Mouse (Mus musculus) megakaryocyte, embryonic 14.5 days (primary cell): ENCODE data around the gene Vps37b. TPM values are rescaled to one million over a fixed set of nuclear protein-coding genes. Genes with fewer than 3 reads are reported as not detected.
A peak's percentile ranks its signal among the peaks of the same experiment; 100 is the strongest.
"Not testable (repeated sequence)": the region's sequence is repeated elsewhere in the genome, so short reads cannot be mapped to it uniquely, and the experiment has no call there.

Experiments used
- H3K27me3 ChIP-seq: replicated peaks from 2 replicates; pipeline ENCODE3; 2012; ENCODE audit warnings: inconsistent platforms
- H3K36me3 ChIP-seq: replicated peaks from 2 replicates; pipeline ENCODE3; 2012; ENCODE audit warnings: low read length, inconsistent platforms, mixed read lengths
- H3K4me1 ChIP-seq: 2 replicates; pipeline ENCODE4 v1.6.1; 2012; ENCODE audit warnings: inconsistent platforms
- H3K4me3 ChIP-seq: replicated peaks from 2 replicates; pipeline ENCODE3; 2012; ENCODE audit warnings: moderate library complexity, mild to moderate bottlenecking, inconsistent platforms
- H3K9me3 ChIP-seq: 2 replicates; pipeline ENCODE4 v1.6.1; 2012; ENCODE audit warnings: inconsistent platforms
- FLI1 ChIP-seq: IDR thresholded peaks from 2 replicates; pipeline ENCODE4 v1.6.1; 2012; ENCODE audit warnings: low read length, inconsistent platforms, mixed read lengths
- GATA1 ChIP-seq: IDR thresholded peaks from 3 replicates; pipeline ENCODE4 v1.6.1; 2012; ENCODE audit warnings: mixed read lengths, low read length, inconsistent platforms, borderline replicate concordance
- polyA plus RNA-seq: library from polyadenylated mRNA; stranded (reverse); fragments of >175 nt; gene quantifications from 2 replicates; pipeline ENCODE4 v1.2.3, GENCODE M21; 2012; ENCODE audit warnings: low replicate concordance; ENCODE audit not compliant: insufficient read depth

The Vps37b gene
- polyA plus RNA-seq, 1 experiment: 437 TPM

DNA sequence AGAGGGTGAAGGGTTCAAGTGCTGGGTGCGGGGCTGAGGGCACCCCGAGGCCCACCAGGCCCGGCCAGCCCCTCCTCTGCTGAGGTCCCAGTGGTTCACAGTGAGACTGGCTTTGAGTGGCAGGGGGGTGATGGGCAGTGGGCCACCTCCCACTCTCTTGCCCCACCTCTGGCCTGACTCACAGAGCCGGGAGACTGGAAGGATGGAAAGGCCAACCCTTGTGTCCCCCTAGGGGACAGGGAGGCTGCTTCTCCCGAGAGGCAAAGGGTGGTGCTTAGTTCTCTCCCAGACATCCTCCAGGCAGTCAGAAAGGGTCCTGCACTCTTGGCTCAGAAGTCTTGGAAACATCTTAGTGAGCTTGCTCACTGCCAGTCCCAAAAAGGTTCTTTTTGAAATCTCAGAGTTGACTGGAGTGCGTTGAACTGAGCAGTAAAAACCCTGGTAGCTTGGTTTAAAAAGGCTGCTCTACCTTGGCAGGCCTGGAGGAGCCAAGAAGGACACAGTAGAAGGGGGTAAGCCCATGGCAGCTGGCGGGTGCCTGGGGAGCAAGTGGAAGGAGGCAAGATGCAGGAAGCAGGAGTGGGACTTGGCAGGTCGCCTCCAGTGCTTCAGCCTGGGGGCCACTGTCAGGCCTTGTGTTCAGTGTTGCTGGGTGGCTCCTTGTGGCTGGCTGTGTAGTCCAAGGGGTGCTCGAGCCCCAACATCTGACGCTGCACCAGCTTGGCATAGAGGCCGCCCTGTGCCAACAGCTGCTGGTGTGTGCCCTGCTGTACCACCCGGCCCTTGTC, 30.2 kb upstream of the Vps37b start:
- TF ChIP-seq GATA1 (no peak), FLI1 (no peak)
- peaks cover 48% of the 10 kb centered on the region for H3K36me3 ChIP-seq
- H3K4me1 ChIP-seq: peaks cover 66% of the 10 kb centered on the region
- H3K4me3 ChIP-seq: peak overlapping the region; percentile 39
- no peaks in the 10 kb centered on the region for H3K9me3 ChIP-seq
- H3K27me3 ChIP-seq: no peaks in the 10 kb centered on the region

DNA sequence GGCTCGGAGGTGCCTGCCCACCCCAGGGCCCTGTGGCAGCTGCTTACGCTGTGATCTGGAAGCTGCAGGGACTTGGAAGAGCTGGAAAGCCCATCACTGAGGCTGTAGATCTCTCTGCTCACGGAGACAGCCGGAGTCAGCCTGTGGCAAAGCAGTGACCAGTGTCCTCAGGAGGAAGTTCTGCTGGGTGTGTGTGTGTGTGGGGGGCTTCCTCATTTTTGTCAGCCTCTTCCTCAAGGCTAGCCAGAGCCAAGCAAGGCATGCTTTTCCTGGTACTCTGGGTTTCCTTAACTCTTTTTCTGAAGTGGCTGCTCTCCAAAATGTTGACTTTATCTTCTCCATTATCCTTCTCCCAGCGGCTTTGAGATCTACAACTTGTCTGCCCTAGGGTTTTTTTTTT, 27.6 kb upstream of the Vps37b start:
- Histone ChIP-seq H3K9me3 (peaks cover 4% of the 10 kb centered on the region), H3K27me3 (no peaks in the 10 kb centered on the region), H3K36me3 (peaks cover 35% of the 10 kb centered on the region), H3K4me3 (peak overlapping the region; percentile 44), H3K4me1 (peaks cover 72% of the 10 kb centered on the region)
- TF ChIP-seq GATA1 (no peak), FLI1 (no peak)

DNA sequence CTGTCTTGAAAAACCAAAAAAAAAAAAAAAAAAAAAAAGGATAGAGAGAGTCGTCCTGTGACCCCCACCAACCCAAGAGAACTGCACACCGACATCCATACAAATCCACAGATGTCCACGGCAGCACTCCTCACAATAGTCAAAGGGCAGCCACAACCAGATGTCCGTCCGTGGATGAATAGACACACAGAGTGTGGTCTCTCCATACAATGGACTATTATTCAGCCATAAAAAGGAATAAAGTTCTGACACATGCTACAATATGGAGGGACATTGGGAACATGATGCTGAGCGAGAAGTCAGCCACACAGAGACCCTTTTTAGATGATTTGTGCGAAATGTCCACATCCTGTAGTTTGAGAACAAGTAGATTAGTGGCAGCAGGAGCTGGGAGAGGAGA, 26.7 kb upstream of the Vps37b start:
- peaks cover 69% of the 10 kb centered on the region for H3K4me1 ChIP-seq
- peaks cover 4% of the 10 kb centered on the region for H3K9me3 ChIP-seq
- H3K36me3 ChIP-seq: peaks cover 29% of the 10 kb centered on the region
- H3K27me3 ChIP-seq: no peaks in the 10 kb centered on the region
- no peak for TF ChIP-seq GATA1
- no peak for TF ChIP-seq FLI1
- H3K4me3 ChIP-seq: no peak overlapping the region

DNA sequence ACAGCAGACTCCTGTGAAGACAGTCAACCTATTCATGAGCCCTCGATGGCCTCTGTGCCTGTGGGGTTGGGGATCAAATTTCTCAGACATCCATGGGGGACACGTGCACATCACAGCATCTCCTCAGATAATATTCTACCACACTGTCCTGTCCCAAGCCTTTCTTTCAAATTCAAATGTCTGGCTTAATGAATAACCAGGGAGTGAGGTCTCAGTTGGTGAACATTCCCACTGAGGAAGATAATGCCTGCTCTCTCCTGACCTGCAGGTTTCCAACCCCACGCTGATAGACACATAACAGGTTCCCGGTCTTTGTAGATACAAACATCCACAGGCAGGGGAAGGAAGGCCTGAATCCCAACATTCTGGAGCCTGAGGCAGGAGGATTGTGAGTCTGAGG, 24.9 kb upstream of the Vps37b start:
- no peak overlapping the region for H3K4me3 ChIP-seq
- peaks cover 78% of the 10 kb centered on the region for H3K4me1 ChIP-seq
- peaks cover 12% of the 10 kb centered on the region for H3K36me3 ChIP-seq
- peaks cover 4% of the 10 kb centered on the region for H3K9me3 ChIP-seq
- no peaks in the 10 kb centered on the region for H3K27me3 ChIP-seq
- TF ChIP-seq FLI1: no peak

GRCm38 (mm10) chr5:124056219-124056618, 24.1 kb upstream of the Vps37b start:
- peaks cover 78% of the 10 kb centered on the region for H3K4me1 ChIP-seq
- peaks cover 4% of the 10 kb centered on the region for H3K36me3 ChIP-seq
- H3K27me3 ChIP-seq: no peaks in the 10 kb centered on the region
- H3K4me3 ChIP-seq: no peak overlapping the region
- TF ChIP-seq FLI1: no peak
- TF ChIP-seq GATA1: no peak
- H3K9me3 ChIP-seq: peaks cover 4% of the 10 kb centered on the region

DNA sequence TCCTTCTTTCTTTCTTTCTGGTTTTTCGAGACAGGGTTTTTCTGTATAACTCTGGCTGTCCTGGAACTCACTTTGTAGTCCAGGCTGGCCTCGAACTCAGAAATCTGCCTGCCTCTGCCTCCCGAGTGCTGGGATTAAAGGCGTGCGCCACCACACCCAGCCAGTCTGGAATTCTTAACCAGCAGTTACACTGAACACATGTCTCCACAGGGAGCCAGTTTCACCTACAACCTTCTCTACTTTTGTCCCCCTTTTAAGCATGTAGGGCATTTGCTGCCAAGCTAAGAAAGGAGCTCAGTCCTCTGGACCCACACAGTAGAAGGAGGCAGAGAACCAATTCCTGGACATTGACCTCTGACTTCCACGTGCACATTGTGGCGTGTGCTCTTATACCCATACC, 20.6 kb upstream of the Vps37b start:
- Histone ChIP-seq H3K36me3 (peaks cover 12% of the 10 kb centered on the region), H3K4me3 (peak overlapping the region; percentile 53), H3K4me1 (peaks cover 80% of the 10 kb centered on the region)
- H3K27me3 ChIP-seq, H3K9me3 ChIP-seq: not testable (repeated sequence)

- TF ChIP-seq FLI1 (peak; percentile 45; the same call in 1 of the 2 replicates), GATA1 (0 out of 3 replicates have a peak, but pooled peaks have one; percentile 58)
- Histone ChIP-seq H3K9me3 (peaks cover 4% of the 10 kb centered on the region), H3K4me3 (peak overlapping the region; percentile 90), H3K27me3 (no peaks in the 10 kb centered on the region), H3K36me3 (peaks cover 14% of the 10 kb centered on the region), H3K4me1 (peaks cover 84% of the 10 kb centered on the region)
These were observed 19.9 kb upstream of the Vps37b start for GRCm38 (mm10) chr5:124051899-124052491.

DNA sequence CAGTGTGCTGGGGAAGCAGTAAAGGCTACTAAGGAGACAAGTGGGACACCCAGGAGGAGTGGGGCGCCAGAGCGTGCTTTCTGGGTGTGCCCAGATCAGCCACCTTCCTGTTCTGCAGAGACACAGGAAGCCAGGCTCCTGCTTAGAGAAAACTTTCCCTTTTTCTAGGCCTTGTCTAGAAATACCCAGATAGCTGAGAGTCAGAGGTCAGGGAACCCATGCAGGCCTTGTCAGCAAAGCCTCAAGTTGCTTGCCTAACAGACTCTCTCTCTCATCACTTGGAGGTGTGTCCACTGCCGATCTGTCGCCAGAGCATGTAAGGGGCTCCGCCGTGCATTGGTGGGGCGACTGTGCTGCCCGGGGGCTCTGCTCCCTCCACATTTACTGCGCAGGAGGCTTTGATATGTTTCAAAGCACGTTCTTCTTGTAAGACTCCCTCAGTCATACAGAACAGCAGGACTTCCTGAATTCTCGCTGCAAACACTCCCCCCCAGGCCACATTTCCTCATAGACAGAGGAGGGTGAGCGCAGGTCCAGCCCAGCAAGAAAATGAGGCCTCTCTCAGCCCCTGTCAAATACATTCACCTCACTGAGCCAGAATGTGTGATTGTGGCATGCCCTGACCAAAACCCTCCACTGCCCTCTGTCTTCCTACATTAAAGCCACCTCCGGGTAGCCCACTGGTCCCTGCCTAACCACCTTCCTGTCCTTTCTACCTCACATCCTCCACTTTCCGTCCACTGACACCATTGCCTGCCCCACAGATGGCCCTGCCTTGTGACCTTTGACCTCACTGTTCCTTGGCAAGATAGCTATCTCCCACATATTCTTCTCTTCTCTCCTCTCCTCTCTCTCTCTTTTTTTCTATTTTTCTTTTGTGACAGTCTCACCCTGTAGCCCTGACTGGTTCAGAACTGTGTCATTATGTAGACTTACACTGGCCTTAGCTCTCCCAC, 18.3 kb upstream of the Vps37b start:
- no peaks in the 10 kb centered on the region for H3K9me3 ChIP-seq
- H3K27me3 ChIP-seq: no peaks in the 10 kb centered on the region
- TF ChIP-seq GATA1 (no peak), FLI1 (no peak)
- peaks cover 90% of the 10 kb centered on the region for H3K4me1 ChIP-seq
- H3K36me3 ChIP-seq: peaks cover 24% of the 10 kb centered on the region
- H3K4me3 ChIP-seq: peak overlapping the region; percentile 89

- Histone ChIP-seq H3K4me3 (peak overlapping the region; percentile 89), H3K9me3 (no peaks in the 10 kb centered on the region), H3K36me3 (peaks cover 31% of the 10 kb centered on the region), H3K27me3 (no peaks in the 10 kb centered on the region), H3K4me1 (peaks cover 94% of the 10 kb centered on the region)
- no peak for TF ChIP-seq GATA1
- TF ChIP-seq FLI1: no peak
These were observed 17.4 kb upstream of the Vps37b start for GRCm38 (mm10) chr5:124049249-124050045.
